Mouse (Mus musculus) urinary bladder, postnatal 36 days (tissue): ENCODE measurements around the gene Ppp2r2c.

Source experiments
- DNase-seq, 2 experiments: peaks; one replicate each; pipeline ENCODE4 v3.0.0; 2022; ENCODE audit warnings: low spot score in 2 of 2, mixed read lengths in 1 of 2

Gene Ppp2r2c

DNA sequence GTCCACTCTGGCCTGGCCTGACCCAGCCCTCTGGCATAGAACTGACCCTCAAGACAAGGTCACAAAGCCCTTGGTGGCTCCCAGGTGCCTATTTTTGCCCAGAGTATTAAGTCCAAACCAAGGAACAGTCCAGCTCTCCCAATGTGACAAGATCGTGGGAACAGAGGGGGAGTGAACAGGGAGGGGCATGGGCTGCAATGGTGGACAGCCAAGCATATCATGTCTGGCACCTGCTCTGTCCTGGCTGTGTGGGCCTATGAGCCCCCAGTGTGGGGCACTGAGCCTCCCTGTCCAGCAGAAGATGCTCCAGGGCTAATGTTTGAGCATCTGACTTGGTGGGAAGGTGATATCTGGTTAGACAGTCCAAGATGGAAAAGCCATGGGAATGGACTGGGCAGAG lies 118.3 kb downstream of the Ppp2r2c start:
- no peak for DNase-seq

GRCm38 (mm10) chr5:36988124-36988780 lies 119.9 kb downstream of the Ppp2r2c start:
- DNase-seq = no peak

- DNase-seq = peak; percentile 93 to 98
These were observed 120.7 kb downstream of the Ppp2r2c start, which contains the start of gene Wfs1 for GRCm38 (mm10) chr5:36988781-36989624. Gene Wfs1, minus strand, starts transcription at chr5:36989205.

GRCm38 (mm10) chr5:36989625-36989977 lies 121.3 kb downstream of the Ppp2r2c start:
- DNase-seq = no peak

- DNase-seq = no peak
These were observed 121.9 kb downstream of the Ppp2r2c start for GRCm38 (mm10) chr5:36990196-36990595.

DNA sequence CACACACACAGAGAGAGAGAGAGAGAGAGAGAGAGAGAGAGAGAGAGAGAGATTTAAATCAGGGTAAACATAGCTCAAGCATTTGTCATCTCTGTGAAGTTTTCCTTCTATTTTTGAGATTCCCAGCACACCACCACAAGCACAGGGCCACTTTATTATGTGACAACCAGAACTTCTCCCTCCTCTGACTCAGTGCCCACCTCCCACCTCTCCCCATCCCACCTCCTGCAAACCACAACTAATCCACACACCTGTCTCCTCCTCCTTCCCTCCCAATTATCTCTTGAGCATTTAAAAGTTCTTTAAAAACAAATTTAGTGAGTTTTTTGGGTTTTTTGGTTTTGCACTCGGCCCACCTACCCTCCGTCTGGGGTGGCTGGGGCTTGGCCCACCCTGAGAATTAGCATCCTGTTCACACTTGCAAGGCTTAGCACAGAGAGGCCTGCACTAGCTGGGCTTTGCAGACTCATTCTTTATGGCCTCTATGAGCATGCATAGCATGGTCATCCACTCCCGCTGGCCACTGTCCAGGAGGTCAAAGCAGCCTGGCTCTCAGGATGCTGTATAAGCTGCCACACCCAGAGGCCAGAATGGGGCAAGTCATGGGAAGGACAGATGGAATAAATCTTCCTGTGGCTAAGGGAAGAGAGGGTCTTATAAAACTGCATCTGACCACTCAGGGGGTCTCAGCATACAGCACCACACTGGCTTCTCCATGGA lies 122.5 kb downstream of the Ppp2r2c start:
- no peak for DNase-seq

GRCm38 (mm10) chr5:36996410-36996809 lies 128.1 kb downstream of the Ppp2r2c start:
- DNase-seq = no peak

- DNase-seq = no peak
These were observed 129.7 kb downstream of the Ppp2r2c start for GRCm38 (mm10) chr5:36997996-36998395.

DNA sequence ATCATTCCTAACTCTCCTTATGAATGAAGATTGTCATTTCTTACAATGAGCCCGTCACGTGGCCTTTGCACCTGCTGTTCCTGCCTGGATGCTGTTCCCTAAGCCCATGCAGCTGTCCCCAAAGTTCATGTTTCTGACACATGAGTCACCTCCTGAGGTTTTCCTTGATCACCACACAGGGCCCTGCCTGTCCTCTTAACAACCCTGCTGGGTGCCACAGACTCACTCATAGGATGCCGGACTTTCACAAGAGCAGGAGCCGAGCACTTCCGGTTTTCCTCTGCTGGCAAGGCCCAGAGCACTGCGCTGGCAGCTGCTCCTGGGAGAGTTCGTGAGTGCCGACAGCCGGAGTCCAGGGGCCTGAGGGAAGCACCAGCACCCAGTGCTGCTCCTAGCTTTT lies 132.7 kb downstream of the Ppp2r2c start:
- no peak for DNase-seq

DNA sequence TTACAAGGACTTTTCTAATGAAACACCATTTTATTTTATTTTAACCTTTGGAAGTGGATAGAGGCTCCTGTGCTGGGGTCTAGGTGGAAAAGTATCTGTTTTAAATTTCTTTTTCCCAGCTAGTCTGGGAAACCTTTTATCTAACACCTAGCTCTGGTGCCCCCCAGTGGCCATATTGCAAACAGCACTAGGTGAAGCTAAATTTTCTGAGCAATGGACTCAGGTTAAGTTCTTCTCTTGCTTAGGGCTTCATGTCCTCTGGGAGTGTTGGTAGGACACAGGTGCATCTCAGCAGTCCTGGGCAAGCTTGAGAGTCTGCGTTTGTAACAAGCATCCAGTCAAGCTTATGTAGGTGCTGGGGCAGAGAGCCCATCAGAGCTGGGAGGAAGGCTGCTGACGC lies 133.7 kb downstream of the Ppp2r2c start:
- peak; percentile 54 to 63 for DNase-seq
